Mouse (Mus musculus) brain, embryonic 14.5 days (tissue): ENCODE results near the gene Srd5a2.

Experiments used
- CTCF ChIP-seq: fragments of 200-500 bp; IDR thresholded peaks from 2 replicates; pipeline ENCODE4 v1.5.1; 2012; ENCODE audit warnings: inconsistent platforms, mild to moderate bottlenecking, moderate library complexity, borderline replicate concordance; ENCODE audit not compliant: insufficient read depth, insufficient read length; ENCODE audit errors: extremely low read depth
- POLR2A ChIP-seq: fragments of 200-500 bp; IDR thresholded peaks from 2 replicates; pipeline ENCODE4 v1.6.1; 2012; ENCODE audit warnings: mild to moderate bottlenecking, inconsistent platforms, borderline replicate concordance; ENCODE audit not compliant: poor library complexity, insufficient read depth, insufficient read length, severe bottlenecking; ENCODE audit errors: extremely low read depth

- TF ChIP-seq POLR2A (no peak), CTCF (no peak)
Observed at GRCm38 (mm10) chr17:74002396-74002795, 45.3 kb downstream of the Srd5a2 start.
